Mouse (Mus musculus) cerebellum, adult 9-10 months (tissue): ENCODE results near the gene Prl4a1.
"Not testable (repeated sequence)": the region's sequence is repeated elsewhere in the genome, so short reads cannot be mapped to it uniquely, and the experiment has no call there.

Source experiments
- DNase-seq: peaks from one replicate; pipeline ENCODE4 v3.0.0; 2022

Prl4a1 gene

GRCm38 (mm10) chr13:28015912-28016311, at the start of gene Prl4a1:
Gene Prl4a1 (plus strand): TSS chr13:28016212.
- DNase-seq: no peak

GRCm38 (mm10) chr13:27972931-27973330, 43.1 kb upstream of the Prl4a1 start:
- DNase-seq: no peak

GRCm38 (mm10) chr13:27974281-27974680, 41.7 kb upstream of the Prl4a1 start:
- not testable (repeated sequence) for DNase-seq

GRCm38 (mm10) chr13:27977646-27978045, 38.4 kb upstream of the Prl4a1 start:
- no peak for DNase-seq

GRCm38 (mm10) chr13:27996557-27996956, 19.5 kb upstream of the Prl4a1 start:
- not testable (repeated sequence) for DNase-seq

GRCm38 (mm10) chr13:28029330-28029729, 13.3 kb downstream of the Prl4a1 start:
- no peak for DNase-seq

GRCm38 (mm10) chr13:28069315-28069714, 53.3 kb downstream of the Prl4a1 start:
- DNase-seq: no peak
